Mouse (Mus musculus) myocyte (in vitro differentiated cells): ENCODE measurements around the gene Hpn. TPM values are rescaled to one million over a fixed set of nuclear protein-coding genes. Genes with fewer than 3 reads are reported as not detected.

Source experiments
- H3K27me3 ChIP-seq: one replicate; pipeline ENCODE4 v1.6.1; 2011; ENCODE audit not compliant: control insufficient read depth, insufficient read depth, insufficient read length
- H3K36me3 ChIP-seq: one replicate; pipeline ENCODE4 v1.6.1; 2011; ENCODE audit not compliant: control insufficient read depth, insufficient read depth
- H3K4me2 ChIP-seq: one replicate; pipeline ENCODE4 v1.6.1; 2011; ENCODE audit warnings: low read depth, control low read depth
- H3K4me3 ChIP-seq: one replicate; pipeline ENCODE4 v1.5.1; 2011; ENCODE audit warnings: mild to moderate bottlenecking, control low read depth, moderate library complexity
- H3K79me2 ChIP-seq: one replicate; pipeline ENCODE4 v1.6.1; 2011; ENCODE audit not compliant: control insufficient read depth, insufficient read depth
- H3ac ChIP-seq: one replicate; pipeline ENCODE4 v1.6.1; 2011; ENCODE audit not compliant: control insufficient read depth, insufficient read length
- CEBPB ChIP-seq: IDR thresholded peaks from 2 replicates; pipeline ENCODE4 v1.6.1; 2011; ENCODE audit warnings: mild to moderate bottlenecking, moderate library complexity; ENCODE audit not compliant: poor library complexity, insufficient read depth, severe bottlenecking
- E2F4 ChIP-seq: IDR thresholded peaks from one replicate; pipeline ENCODE4 v1.6.1; 2011; ENCODE audit warnings: mild to moderate bottlenecking, control low read depth, moderate library complexity; ENCODE audit not compliant: insufficient read depth
- MAX ChIP-seq: IDR thresholded peaks from one replicate; pipeline ENCODE4 v1.6.1; 2011; ENCODE audit warnings: low read depth, mild to moderate bottlenecking, control low read depth
- MYOD1 ChIP-seq, 3 experiments: IDR thresholded peaks; one replicate each; pipeline ENCODE4 v1.6.1; 2011; ENCODE audit warnings: control low read depth in 2 of 3, low read depth in 2 of 3, mild to moderate bottlenecking in 2 of 3, moderate library complexity in 1 of 3; ENCODE audit not compliant: insufficient read length in 2 of 3, control insufficient read depth in 1 of 3
- MYOG ChIP-seq, 3 experiments: IDR thresholded peaks; one replicate each; pipeline ENCODE4 v1.6.1; 2011; ENCODE audit warnings: control low read depth in 2 of 3, low read depth in 2 of 3, mild to moderate bottlenecking in 2 of 3; ENCODE audit not compliant: insufficient read length in 2 of 3, control insufficient read depth in 1 of 3, insufficient read depth in 1 of 3
- POLR2A ChIP-seq: IDR thresholded peaks from one replicate; pipeline ENCODE4 v1.6.1; 2011; ENCODE audit warnings: low read depth, mild to moderate bottlenecking, control low read depth, moderate library complexity; ENCODE audit not compliant: insufficient read length
- POLR2AphosphoS2 ChIP-seq: IDR thresholded peaks from one replicate; pipeline ENCODE4 v1.6.1; 2011; ENCODE audit warnings: low read depth, control low read depth; ENCODE audit not compliant: insufficient read length
- REST ChIP-seq: IDR thresholded peaks from one replicate; pipeline ENCODE4 v1.6.1; 2011; ENCODE audit warnings: mild to moderate bottlenecking, control low read depth, moderate library complexity; ENCODE audit not compliant: insufficient read depth, insufficient read length
- SRF ChIP-seq: IDR thresholded peaks from one replicate; pipeline ENCODE4 v1.6.1; 2011; ENCODE audit warnings: low read depth; ENCODE audit not compliant: control insufficient read depth, insufficient read length
- TCF12 ChIP-seq: IDR thresholded peaks from one replicate; pipeline ENCODE4 v1.6.1; 2011; ENCODE audit warnings: mild to moderate bottlenecking, control low read depth; ENCODE audit not compliant: poor library complexity, insufficient read depth, severe bottlenecking
- TCF3 ChIP-seq: IDR thresholded peaks from one replicate; pipeline ENCODE4 v1.6.1; 2011; ENCODE audit warnings: low read depth, control low read depth; ENCODE audit not compliant: insufficient read length
- USF1 ChIP-seq: IDR thresholded peaks from one replicate; pipeline ENCODE4 v1.6.1; 2011; ENCODE audit warnings: low read depth, mild to moderate bottlenecking, control low read depth, moderate library complexity
- polyA plus RNA-seq: library from polyadenylated mRNA; unstranded; fragments of >200 nt; fragmentation: generic; extraction: Trizol; gene quantifications from one replicate; pipeline ENCODE4 v1.2.1, GENCODE M21; 2012; ENCODE audit warnings: missing spikeins

Gene Hpn
- polyA plus RNA-seq, 1 experiment: not detected

DNA sequence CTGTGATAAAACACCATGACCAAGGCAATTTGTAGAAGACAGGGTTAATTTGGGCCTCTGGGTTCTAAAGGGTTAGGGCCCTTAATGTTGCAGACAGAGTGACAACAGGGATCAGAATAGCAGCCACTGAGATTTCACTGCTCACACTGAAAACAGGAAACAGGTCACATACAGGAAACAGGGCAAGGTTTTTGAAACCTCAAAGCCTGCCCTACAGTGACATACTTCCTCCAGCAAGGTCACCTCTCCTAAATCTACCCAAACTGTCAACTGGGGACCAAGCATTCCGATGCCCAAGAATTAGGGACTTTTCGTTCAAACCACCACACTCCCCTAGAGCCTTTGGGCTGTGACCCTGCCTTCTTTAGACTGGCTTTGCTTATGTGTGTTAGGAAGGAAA lies 25.4 kb downstream of the Hpn start:
- TF ChIP-seq MYOD1 (IDR thresholded peaks at IDR 0.05; ENCODE audit: control insufficient read depth in 1 of 3, insufficient read length in 2 of 3, low read depth in 2 of 3) (no peak), MAX (no peak), CEBPB (no peak), POLR2AphosphoS2 (no peak), MYOG (IDR thresholded peaks at IDR 0.05; ENCODE audit: control insufficient read depth in 1 of 3, insufficient read depth in 1 of 3, insufficient read length in 2 of 3, low read depth in 2 of 3) (no peak), E2F4 (no peak), USF1 (no peak), POLR2A (no peak), REST (no peak), TCF12 (no peak), TCF3 (no peak), SRF (no peak)
- Histone ChIP-seq H3ac (no peak overlapping the region), H3K79me2 (no peaks in the 10 kb centered on the region), H3K4me3 (no peak overlapping the region), H3K4me2 (no peak overlapping the region), H3K36me3 (no peaks in the 10 kb centered on the region), H3K27me3 (peaks cover 12% of the 10 kb centered on the region)

DNA sequence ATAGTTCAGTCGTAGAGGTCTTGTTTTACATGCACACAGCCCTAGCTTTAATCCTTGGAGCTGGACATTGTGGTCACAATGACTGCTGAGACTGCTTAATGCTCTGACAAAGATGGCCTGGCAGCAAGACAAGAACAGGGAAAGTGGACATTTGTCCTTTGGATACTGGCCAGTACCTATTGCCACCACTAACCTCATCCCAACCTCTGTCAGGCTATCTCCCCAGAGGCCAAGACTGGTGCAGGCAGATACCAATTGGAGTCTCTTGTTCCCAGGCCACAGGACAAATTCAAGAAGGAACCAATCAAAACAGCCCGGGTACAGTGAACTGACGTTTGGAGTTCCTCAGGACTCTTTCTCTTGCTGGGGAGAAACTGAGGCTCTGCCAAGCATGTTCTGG lies 26.9 kb downstream of the Hpn start:
- TF ChIP-seq TCF12 (no peak), USF1 (no peak), POLR2A (no peak), CEBPB (no peak), MYOG (IDR thresholded peaks at IDR 0.05; ENCODE audit: control insufficient read depth in 1 of 3, insufficient read depth in 1 of 3, insufficient read length in 2 of 3, low read depth in 2 of 3) (no peak), MAX (no peak), SRF (no peak), POLR2AphosphoS2 (no peak), REST (no peak), E2F4 (no peak), TCF3 (no peak), MYOD1 (IDR thresholded peaks at IDR 0.05; ENCODE audit: control insufficient read depth in 1 of 3, insufficient read length in 2 of 3, low read depth in 2 of 3) (no peak)
- Histone ChIP-seq H3K27me3 (no peaks in the 10 kb centered on the region), H3K36me3 (no peaks in the 10 kb centered on the region), H3K4me2 (no peak overlapping the region), H3K4me3 (no peak overlapping the region), H3K79me2 (no peaks in the 10 kb centered on the region), H3ac (no peak overlapping the region)

DNA sequence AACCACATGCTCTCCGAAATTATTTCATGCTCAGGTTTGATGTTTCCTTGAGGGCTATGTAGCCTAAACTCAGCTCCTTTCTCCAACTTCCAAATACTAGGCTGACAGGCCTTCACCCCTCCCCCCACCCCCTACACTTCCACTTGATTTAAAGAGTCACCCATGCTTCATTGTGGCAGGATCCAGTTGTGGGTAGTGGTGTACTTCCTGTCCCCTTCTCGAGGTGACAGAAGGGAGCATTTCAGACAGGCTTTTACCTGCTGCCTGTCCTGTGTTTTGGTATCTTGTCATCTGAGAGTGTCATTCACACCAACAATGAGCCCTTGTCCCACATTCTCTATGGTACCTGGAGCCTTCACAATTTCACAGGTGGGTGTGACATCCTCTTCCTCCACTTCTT lies 27.8 kb downstream of the Hpn start:
- no peak for TF ChIP-seq TCF12
- TF ChIP-seq MYOG (IDR thresholded peaks at IDR 0.05; ENCODE audit: control insufficient read depth in 1 of 3, insufficient read depth in 1 of 3, insufficient read length in 2 of 3, low read depth in 2 of 3): no peak
- TF ChIP-seq MAX: no peak
- no peak for TF ChIP-seq REST
- TF ChIP-seq POLR2A: no peak
- TF ChIP-seq POLR2AphosphoS2: no peak
- Histone ChIP-seq H3K36me3 (no peaks in the 10 kb centered on the region), H3ac (no peak overlapping the region), H3K4me3 (no peak overlapping the region), H3K27me3 (no peaks in the 10 kb centered on the region), H3K4me2 (no peak overlapping the region), H3K79me2 (no peaks in the 10 kb centered on the region)

DNA sequence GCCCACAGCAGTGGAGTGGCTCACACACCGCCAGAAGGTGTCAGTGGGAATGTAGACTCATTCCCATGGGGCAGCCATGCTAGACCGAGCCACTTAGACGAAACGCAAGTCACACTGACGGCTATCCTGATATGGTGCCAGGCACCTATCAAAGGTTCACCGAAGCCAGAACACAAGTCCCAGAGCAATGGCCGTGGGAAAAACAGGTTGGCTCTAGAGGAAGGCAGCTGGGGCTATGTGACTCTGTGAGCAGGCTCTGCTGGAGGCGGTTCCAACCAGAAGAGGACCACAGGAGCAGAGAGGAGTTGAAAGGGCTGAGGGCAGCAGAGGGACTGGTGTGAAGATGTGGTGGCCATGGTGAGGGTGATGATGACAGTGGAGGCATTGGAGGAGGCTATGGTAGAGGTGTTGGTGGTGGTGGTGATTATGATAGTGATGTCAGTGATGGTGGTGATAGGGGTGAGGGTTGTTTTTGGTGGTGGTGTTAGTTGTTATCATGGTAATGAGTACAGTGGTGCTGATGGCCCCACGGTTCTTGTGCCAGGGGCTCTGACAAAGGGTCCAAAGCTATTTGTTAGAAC lies 28.8 kb downstream of the Hpn start:
- Histone ChIP-seq H3K4me3 (no peak overlapping the region), H3K36me3 (no peaks in the 10 kb centered on the region)
- TF ChIP-seq TCF3 (no peak), REST (no peak), SRF (no peak), CEBPB (no peak), TCF12 (no peak), USF1 (no peak), MYOD1 (IDR thresholded peaks at IDR 0.05; ENCODE audit: control insufficient read depth in 1 of 3, insufficient read length in 2 of 3, low read depth in 2 of 3) (no peak), POLR2A (no peak), POLR2AphosphoS2 (no peak), MYOG (IDR thresholded peaks at IDR 0.05; ENCODE audit: control insufficient read depth in 1 of 3, insufficient read depth in 1 of 3, insufficient read length in 2 of 3, low read depth in 2 of 3) (no peak), MAX (no peak), E2F4 (no peak)

More for the DNA sequence above, 28.8 kb downstream of the Hpn start:
- H3K27me3 ChIP-seq: no peaks in the 10 kb centered on the region
- H3ac ChIP-seq: no peak overlapping the region
- H3K79me2 ChIP-seq: no peaks in the 10 kb centered on the region
- no peak overlapping the region for H3K4me2 ChIP-seq
